Mouse (Mus musculus) C2C12 (cell line): ENCODE measurements around the gene Bco1. TPM values are rescaled to one million over a fixed set of nuclear protein-coding genes. Genes with fewer than 3 reads are reported as not detected.

ENCODE experiments used
- H3K27me3 ChIP-seq: one replicate; pipeline ENCODE4 v1.6.1; 2011; ENCODE audit not compliant: control insufficient read depth, insufficient read depth, insufficient read length
- H3K36me3 ChIP-seq: one replicate; pipeline ENCODE4 v1.6.1; 2011; ENCODE audit not compliant: control insufficient read depth, insufficient read depth
- H3K4me3 ChIP-seq: one replicate; pipeline ENCODE4 v1.5.1; 2011; ENCODE audit warnings: mild to moderate bottlenecking, control low read depth; ENCODE audit not compliant: poor library complexity, insufficient read depth, severe bottlenecking
- H3K79me2 ChIP-seq: one replicate; pipeline ENCODE4 v1.6.1; 2011; ENCODE audit not compliant: control insufficient read depth, insufficient read depth
- H3K79me3 ChIP-seq: one replicate; pipeline ENCODE4 v1.6.1; 2011; ENCODE audit warnings: low read depth, control low read depth
- H3ac ChIP-seq: one replicate; pipeline ENCODE3; 2011; ENCODE audit warnings: low read depth; ENCODE audit not compliant: control insufficient read depth, insufficient read length
- CEBPB ChIP-seq: IDR thresholded peaks from one replicate; pipeline ENCODE4 v1.6.1; 2011; ENCODE audit warnings: low read depth, mild to moderate bottlenecking, control low read depth, moderate library complexity
- CTCF ChIP-seq: IDR thresholded peaks from one replicate; pipeline ENCODE4 v1.5.1; 2011; ENCODE audit not compliant: control insufficient read depth, insufficient read depth, insufficient read length
- FOSL1 ChIP-seq: IDR thresholded peaks from one replicate; pipeline ENCODE4 v1.8.0; 2011; ENCODE audit warnings: mild to moderate bottlenecking, low read length; ENCODE audit not compliant: poor library complexity, insufficient read depth, severe bottlenecking
- MAX ChIP-seq: IDR thresholded peaks from one replicate; pipeline ENCODE4 v1.6.1; 2011; ENCODE audit warnings: mild to moderate bottlenecking, control low read depth
- MYOD1 ChIP-seq: IDR thresholded peaks from one replicate; pipeline ENCODE4 v1.6.1; 2011; ENCODE audit warnings: low read depth; ENCODE audit not compliant: control insufficient read depth, insufficient read length
- MYOG ChIP-seq: IDR thresholded peaks from one replicate; pipeline ENCODE4 v1.6.1; 2011; ENCODE audit not compliant: control insufficient read depth, insufficient read length; ENCODE audit errors: extremely low read depth
- USF1 ChIP-seq: IDR thresholded peaks from one replicate; pipeline ENCODE4 v1.6.1; 2011; ENCODE audit warnings: low read depth, mild to moderate bottlenecking, control low read depth, moderate library complexity
- polyA plus RNA-seq: library from polyadenylated mRNA; unstranded; fragments of >200 nt; fragmentation: generic; extraction: Trizol; gene quantifications from one replicate; pipeline ENCODE4 v1.2.1, GENCODE M21; 2012; ENCODE audit warnings: missing spikeins

Bco1 gene
- polyA plus RNA-seq, 1 experiment: not detected

DNA sequence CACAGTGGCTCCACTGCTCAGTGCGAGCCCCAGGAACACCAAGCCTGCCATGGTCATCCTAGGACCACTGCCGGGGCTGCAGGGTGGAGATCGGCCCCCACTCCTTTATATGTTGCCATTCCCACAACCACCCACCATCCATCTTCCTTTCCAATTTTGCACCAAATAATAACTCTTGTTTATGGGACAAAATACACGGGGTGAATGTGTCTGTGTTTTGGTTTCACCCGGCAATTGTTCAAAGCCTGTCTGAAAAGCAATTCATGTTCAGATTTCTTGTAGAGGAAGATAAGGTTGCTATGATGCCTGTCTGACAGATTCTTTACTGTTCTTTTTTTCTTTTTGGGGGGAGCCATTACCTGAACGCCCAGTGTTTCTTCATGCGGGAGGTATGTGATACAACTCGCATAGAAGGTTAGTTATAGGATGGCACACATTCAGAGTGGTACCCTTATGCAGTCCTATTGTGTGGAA, 13.2 kb upstream of the Bco1 start, which contains the start of gene Pkd1l2:
Pkd1l2 (minus strand) TSS at position 51 of the 474 bp plus-strand sequence.
- Histone ChIP-seq H3K4me3 (no peak within 1 kb of the TSS), H3K79me3 (no peaks in the 10 kb centered on the region), H3K79me2 (no peaks in the 10 kb centered on the region), H3K27me3 (peaks cover 4% of the 10 kb centered on the region), H3K36me3 (no peaks in the 10 kb centered on the region), H3ac (no peak within 1 kb of the TSS)
- TF ChIP-seq USF1 (no peak), MAX (no peak)

DNA sequence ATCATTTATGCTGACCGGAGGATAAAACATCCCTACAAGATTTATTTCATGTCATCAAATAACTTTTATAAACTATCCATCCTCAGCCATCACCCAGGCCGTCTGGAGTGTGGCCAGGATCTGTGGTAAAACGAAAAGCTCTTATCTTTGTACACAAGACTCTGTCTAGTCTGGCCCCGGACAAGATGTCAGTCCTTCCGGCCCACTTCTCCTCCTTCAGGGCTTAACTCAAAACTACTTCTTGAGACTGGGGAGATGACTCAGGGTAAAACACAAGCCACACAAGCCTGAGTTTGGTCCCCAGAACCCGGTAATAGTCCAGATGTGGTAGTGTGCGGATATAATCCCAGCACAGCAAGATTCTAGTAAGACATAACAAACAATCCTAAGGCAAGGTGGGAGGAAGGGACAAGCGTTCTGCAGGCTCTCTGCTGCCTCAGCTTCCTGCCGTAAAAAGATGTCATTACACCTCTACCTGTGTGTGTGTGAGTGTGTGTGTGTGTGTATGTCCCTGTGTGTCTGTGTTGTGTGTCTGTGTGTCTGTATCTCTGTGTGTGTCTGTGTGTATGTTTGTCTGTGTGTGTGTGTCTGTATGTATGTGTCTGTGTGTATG, 12.6 kb upstream of the Bco1 start:
- no peaks in the 10 kb centered on the region for H3K36me3 ChIP-seq
- H3K79me2 ChIP-seq: no peaks in the 10 kb centered on the region
- no peak overlapping the region for H3ac ChIP-seq
- H3K27me3 ChIP-seq: peaks cover 4% of the 10 kb centered on the region
- no peak for TF ChIP-seq USF1
- no peak for TF ChIP-seq MYOD1
- TF ChIP-seq CEBPB: no peak
- no peak for TF ChIP-seq FOSL1
- TF ChIP-seq MAX: no peak
- TF ChIP-seq MYOG: no peak
- no peak for TF ChIP-seq CTCF
- H3K79me3 ChIP-seq: no peaks in the 10 kb centered on the region
- H3K4me3 ChIP-seq: no peak overlapping the region

DNA sequence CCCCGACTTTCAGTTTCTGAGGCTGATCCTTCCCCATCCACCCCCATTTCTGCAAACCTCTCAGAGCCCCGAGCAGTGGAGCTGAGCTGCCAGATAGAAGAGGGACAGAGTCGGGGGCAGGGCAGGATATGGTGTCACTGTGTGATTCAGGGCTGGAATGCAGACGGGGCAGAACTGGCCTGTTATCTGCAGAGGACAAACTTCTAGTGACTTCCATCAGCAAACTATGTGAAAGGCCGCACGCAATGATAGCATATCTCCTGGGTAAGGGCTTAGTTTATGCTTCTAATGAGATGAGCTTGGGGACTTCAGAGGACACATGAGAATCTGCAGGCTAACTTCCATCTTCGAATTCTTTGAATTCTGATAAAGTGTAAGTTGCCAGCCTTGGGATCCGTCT, 10.1 kb upstream of the Bco1 start:
- H3K79me2 ChIP-seq: no peaks in the 10 kb centered on the region
- no peak overlapping the region for H3ac ChIP-seq
- H3K27me3 ChIP-seq: peaks cover 4% of the 10 kb centered on the region
- no peaks in the 10 kb centered on the region for H3K36me3 ChIP-seq
- no peak overlapping the region for H3K4me3 ChIP-seq
- TF ChIP-seq MAX: no peak
- no peak for TF ChIP-seq USF1
- TF ChIP-seq CTCF: no peak
- no peak for TF ChIP-seq FOSL1
- TF ChIP-seq MYOD1: no peak
- no peak for TF ChIP-seq CEBPB
- no peak for TF ChIP-seq MYOG
- no peaks in the 10 kb centered on the region for H3K79me3 ChIP-seq

DNA sequence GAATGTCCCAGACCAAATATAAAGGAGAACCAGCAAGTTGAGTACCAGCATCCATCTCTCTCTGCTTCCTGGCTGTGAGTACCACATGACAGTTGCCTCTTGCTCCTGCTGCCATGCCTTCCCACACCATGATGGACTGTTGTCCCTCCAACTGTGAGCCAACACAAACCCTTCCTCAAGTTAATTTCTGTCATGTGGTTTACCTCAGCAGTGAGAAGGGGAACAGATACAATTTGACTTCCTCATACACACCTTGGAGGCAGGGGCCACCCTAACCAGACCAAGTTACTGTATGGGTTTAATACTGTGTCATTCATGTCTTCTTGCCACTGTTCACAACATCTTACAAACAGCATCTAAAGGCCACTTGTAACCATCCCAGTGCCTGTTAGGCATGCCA, 8.6 kb upstream of the Bco1 start:
- no peaks in the 10 kb centered on the region for H3K36me3 ChIP-seq
- no peaks in the 10 kb centered on the region for H3K79me2 ChIP-seq
- no peak overlapping the region for H3ac ChIP-seq
- H3K4me3 ChIP-seq: no peak overlapping the region
- peaks cover 3% of the 10 kb centered on the region for H3K27me3 ChIP-seq
- H3K79me3 ChIP-seq: no peaks in the 10 kb centered on the region
- no peak for TF ChIP-seq USF1
- TF ChIP-seq CTCF: no peak
- TF ChIP-seq MYOG: no peak
- TF ChIP-seq MYOD1: no peak
- no peak for TF ChIP-seq FOSL1
- no peak for TF ChIP-seq MAX
- no peak for TF ChIP-seq CEBPB

DNA sequence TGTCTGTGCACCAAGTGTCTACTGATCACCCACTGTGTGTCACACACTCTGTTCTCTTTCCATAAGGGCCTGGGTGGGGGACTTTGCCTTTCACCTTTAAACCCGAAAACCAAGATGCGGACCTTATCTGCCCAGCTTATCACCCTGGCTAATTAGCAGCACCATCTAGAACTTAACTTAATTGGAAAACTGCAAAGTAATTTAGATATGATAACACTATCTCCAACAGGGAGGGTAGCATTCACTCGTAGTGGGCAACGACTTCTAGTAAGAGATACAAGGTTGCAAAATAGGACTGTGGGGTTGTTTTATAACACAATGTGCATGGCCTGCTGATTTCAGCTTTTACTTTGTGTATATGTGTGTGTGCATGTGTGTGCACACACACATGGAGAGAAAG, 5.9 kb upstream of the Bco1 start:
- no peak overlapping the region for H3K4me3 ChIP-seq
- no peaks in the 10 kb centered on the region for H3K79me2 ChIP-seq
- H3K27me3 ChIP-seq: peaks cover 4% of the 10 kb centered on the region
- no peaks in the 10 kb centered on the region for H3K79me3 ChIP-seq
- TF ChIP-seq USF1: no peak
- no peak for TF ChIP-seq FOSL1
- no peak for TF ChIP-seq CEBPB
- no peak for TF ChIP-seq MYOD1
- no peak for TF ChIP-seq MAX
- no peak for TF ChIP-seq CTCF
- TF ChIP-seq MYOG: no peak
- no peak overlapping the region for H3ac ChIP-seq
- H3K36me3 ChIP-seq: no peaks in the 10 kb centered on the region

DNA sequence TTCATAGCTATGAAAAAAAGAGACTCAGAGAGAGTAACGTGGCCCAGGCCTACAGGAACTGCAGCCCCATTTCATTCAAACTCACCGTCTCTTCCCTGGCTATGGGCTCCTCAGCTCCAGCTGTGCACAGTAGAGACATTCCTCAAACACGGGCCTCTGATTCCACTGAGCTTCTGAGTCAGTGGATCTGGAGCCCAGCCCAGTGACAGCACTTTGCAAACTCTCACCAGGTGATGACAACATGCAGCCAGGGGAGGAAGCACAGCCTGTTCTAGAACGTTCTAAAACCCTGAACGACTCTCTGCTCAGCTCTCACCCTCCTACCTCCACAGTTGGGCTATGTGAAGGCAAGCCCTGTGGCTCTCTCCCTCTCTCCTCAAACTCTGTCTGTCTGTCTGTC, 1.6 kb upstream of the Bco1 start:
- H3K27me3 ChIP-seq: peaks cover 4% of the 10 kb centered on the region
- TF ChIP-seq FOSL1 (no peak), MAX (no peak), USF1 (no peak), CTCF (no peak), CEBPB (no peak), MYOD1 (no peak), MYOG (no peak)
- no peaks in the 10 kb centered on the region for H3K79me3 ChIP-seq

More for the DNA sequence above, 1.6 kb upstream of the Bco1 start:
- no peaks in the 10 kb centered on the region for H3K79me2 ChIP-seq
- no peak overlapping the region for H3K4me3 ChIP-seq
- H3K36me3 ChIP-seq: no peaks in the 10 kb centered on the region
- no peak overlapping the region for H3ac ChIP-seq
